Mouse (Mus musculus): ENCODE measurements around the gene Stk26. TPM values are rescaled to one million over a fixed set of nuclear protein-coding genes. Genes with fewer than 3 reads are reported as not detected.

Gene Stk26
- polyA plus RNA-seq, 1 experiment from 2014 or later = 3.0 TPM

Other genes with a start within 250 kb of the Stk26 start
- gene Frmd7, start 101.7 kb downstream of the Stk26 start, polyA plus RNA-seq (2014; fragmentation: Nextera tagmentation; extraction: Ambion mirVana) = not detected in 2 replicates
- gene Rap2c, start 177.0 kb downstream of the Stk26 start, polyA plus RNA-seq (2014; fragmentation: Nextera tagmentation; extraction: Ambion mirVana) = 21.9 and 25.9 TPM in 2 replicates